Mouse (Mus musculus): ENCODE results near the gene Pdcd1lg2.

The Pdcd1lg2 gene

GRCm38 (mm10) chr19:29418661-29419115 lies 8.0 kb downstream of the Pdcd1lg2 start:
- DNase-seq (ENCODE audit: low spot score) = no peak

- no peak for DNase-seq (ENCODE audit: low spot score)
Observed at GRCm38 (mm10) chr19:29419506-29419905, 8.8 kb downstream of the Pdcd1lg2 start.

- no peak for DNase-seq (ENCODE audit: low spot score)
Observed at GRCm38 (mm10) chr19:29419946-29420345, 9.2 kb downstream of the Pdcd1lg2 start.

GRCm38 (mm10) chr19:29420397-29420796 lies 9.7 kb downstream of the Pdcd1lg2 start:
- DNase-seq (ENCODE audit: low spot score) = no peak

GRCm38 (mm10) chr19:29422013-29422645 lies 11.4 kb downstream of the Pdcd1lg2 start:
- no peak for DNase-seq (ENCODE audit: low spot score)

GRCm38 (mm10) chr19:29422796-29423195 lies 12.1 kb downstream of the Pdcd1lg2 start:
- no peak for DNase-seq (ENCODE audit: low spot score)

GRCm38 (mm10) chr19:29430516-29430915 lies 19.8 kb downstream of the Pdcd1lg2 start:
- no peak for DNase-seq (ENCODE audit: low spot score)

GRCm38 (mm10) chr19:29430953-29431352 lies 20.2 kb downstream of the Pdcd1lg2 start:
- no peak for DNase-seq (ENCODE audit: low spot score)

GRCm38 (mm10) chr19:29436793-29437479 lies 26.2 kb downstream of the Pdcd1lg2 start:
- no peak for DNase-seq (ENCODE audit: low spot score)

GRCm38 (mm10) chr19:29437849-29438248 lies 27.1 kb downstream of the Pdcd1lg2 start:
- no peak for DNase-seq (ENCODE audit: low spot score)

- DNase-seq (ENCODE audit: low spot score) = no peak
Observed at GRCm38 (mm10) chr19:29439242-29439641, 28.5 kb downstream of the Pdcd1lg2 start.

GRCm38 (mm10) chr19:29442492-29442891 lies 31.8 kb downstream of the Pdcd1lg2 start:
- no peak for DNase-seq (ENCODE audit: low spot score)

- DNase-seq (ENCODE audit: low spot score) = no peak
Observed at GRCm38 (mm10) chr19:29444364-29444763, 33.6 kb downstream of the Pdcd1lg2 start.

- DNase-seq (ENCODE audit: low spot score) = no peak
Observed at GRCm38 (mm10) chr19:29448373-29448772, 37.7 kb downstream of the Pdcd1lg2 start.

GRCm38 (mm10) chr19:29450376-29450775 lies 39.7 kb downstream of the Pdcd1lg2 start:
- no peak for DNase-seq (ENCODE audit: low spot score)

- DNase-seq (ENCODE audit: low spot score) = no peak
Observed at GRCm38 (mm10) chr19:29454141-29454601, 43.5 kb downstream of the Pdcd1lg2 start.

- no peak for DNase-seq (ENCODE audit: low spot score)
Observed at GRCm38 (mm10) chr19:29455156-29455555, 44.4 kb downstream of the Pdcd1lg2 start.

- no peak for DNase-seq (ENCODE audit: low spot score)
Observed at GRCm38 (mm10) chr19:29457982-29458381, 47.3 kb downstream of the Pdcd1lg2 start.

GRCm38 (mm10) chr19:29462462-29462861 lies 51.7 kb downstream of the Pdcd1lg2 start:
- DNase-seq (ENCODE audit: low spot score) = no peak

- no peak for DNase-seq (ENCODE audit: low spot score)
Observed at GRCm38 (mm10) chr19:29463645-29464395, 53.1 kb downstream of the Pdcd1lg2 start.

- no peak for DNase-seq (ENCODE audit: low spot score)
Observed at GRCm38 (mm10) chr19:29466819-29467218, 56.1 kb downstream of the Pdcd1lg2 start.

- no peak for DNase-seq (ENCODE audit: low spot score)
Observed at GRCm38 (mm10) chr19:29468941-29469685, 58.4 kb downstream of the Pdcd1lg2 start.

Data from left cerebral cortex, adult 11 months (tissue).